Mouse (Mus musculus) bone marrow macrophage, adult 2 months (primary cell): Measurements from ENCODE around the gene Ptk7. TPM values are rescaled to one million over a fixed set of nuclear protein-coding genes. Genes with fewer than 3 reads are reported as not detected.

Experiments
- H3K27ac ChIP-seq: 2 replicates; pipeline ENCODE4 v1.5.1; 2012; ENCODE audit warnings: low read depth, low read length; ENCODE audit not compliant: insufficient read depth
- H3K4me1 ChIP-seq: 2 replicates; pipeline ENCODE4 v1.6.1; 2012; ENCODE audit warnings: low read length; ENCODE audit not compliant: control insufficient read depth, insufficient read depth
- H3K4me3 ChIP-seq: 2 replicates; pipeline ENCODE4 v1.5.1; 2012; ENCODE audit warnings: mild to moderate bottlenecking, low read length, moderate library complexity; ENCODE audit not compliant: insufficient read depth
- CTCF ChIP-seq: IDR thresholded peaks from 2 replicates; pipeline ENCODE4 v1.5.1; 2012; ENCODE audit warnings: low read depth, mild to moderate bottlenecking, low read length, moderate library complexity
- POLR2A ChIP-seq: IDR thresholded peaks from 2 replicates; pipeline ENCODE4 v1.6.1; 2012; ENCODE audit warnings: mild to moderate bottlenecking, low read depth, low read length, borderline replicate concordance
- polyA plus RNA-seq: library from polyadenylated mRNA; stranded (reverse); fragments of >200 nt; gene quantifications from 2 replicates; pipeline ENCODE4 v1.2.4, GENCODE M21; 2012; ENCODE audit not compliant: missing spikeins, insufficient read depth, insufficient read length

Ptk7 gene
- polyA plus RNA-seq, 1 experiment = 0.56 TPM

DNA sequence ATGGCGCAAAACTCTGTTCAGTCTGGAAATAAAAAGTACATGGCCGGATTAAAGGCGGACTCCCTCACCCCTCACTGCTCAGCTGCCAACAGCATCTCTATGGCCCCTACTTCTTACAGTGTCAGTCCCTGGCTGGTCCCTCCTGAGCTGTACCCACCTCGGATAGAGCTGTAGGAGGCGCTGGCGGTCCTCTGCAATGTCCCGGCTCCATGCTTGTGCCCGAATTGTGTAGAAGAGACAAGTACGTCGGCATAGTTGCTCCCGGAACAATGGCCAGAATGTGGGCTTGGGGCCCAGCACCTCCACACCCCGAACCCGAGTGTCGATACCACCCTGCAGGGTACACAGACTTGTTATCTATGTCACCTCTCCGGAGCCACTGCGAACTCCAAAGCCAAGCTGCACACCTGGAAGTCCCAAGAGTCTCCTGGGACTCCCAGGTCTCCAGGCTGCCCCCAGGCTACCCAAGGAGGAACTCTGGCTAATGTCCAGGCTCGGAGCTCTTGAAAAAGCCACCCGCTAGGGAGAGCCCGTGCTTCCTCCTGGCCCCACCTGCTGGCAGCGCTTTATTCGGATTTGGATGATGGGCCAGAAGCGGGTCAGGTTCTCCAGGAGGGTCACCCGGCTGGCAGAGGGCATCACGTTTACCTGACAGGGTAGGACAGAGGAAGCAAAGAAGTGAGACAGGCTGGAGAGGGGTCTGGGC is 107.2 kb downstream of the Ptk7 start:
- Histone ChIP-seq H3K4me1 (peaks cover 19% of the 10 kb centered on the region), H3K4me3 (no peak overlapping the region), H3K27ac (no peak overlapping the region)
- no peak for TF ChIP-seq CTCF
- TF ChIP-seq POLR2A = no peak

DNA sequence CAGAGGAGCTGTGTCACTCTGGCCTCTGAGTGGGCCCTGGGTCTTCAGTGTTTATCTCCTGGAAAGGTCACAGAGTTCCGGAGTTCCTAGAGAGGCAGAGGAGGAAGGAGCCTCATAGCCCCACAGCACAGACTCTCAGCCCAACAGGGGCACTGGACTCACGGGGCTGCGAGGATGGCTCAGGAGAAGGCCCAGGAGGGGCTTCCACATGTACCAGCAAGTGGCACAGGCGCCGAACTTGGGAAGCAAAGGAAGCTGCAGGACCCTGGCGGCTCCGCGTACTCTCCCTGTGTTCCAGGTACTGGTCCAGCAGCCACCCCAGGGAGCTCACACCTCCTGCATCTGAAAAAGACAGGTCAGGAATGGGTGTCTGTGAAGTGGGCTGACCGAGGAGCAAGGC is 108.1 kb downstream of the Ptk7 start:
- Histone ChIP-seq H3K27ac (peak overlapping the region; percentile 51; the same call in 1 of the 2 replicates), H3K4me1 (peaks cover 19% of the 10 kb centered on the region), H3K4me3 (peak overlapping the region; percentile 55)
- TF ChIP-seq POLR2A = no peak
- no peak for TF ChIP-seq CTCF

DNA sequence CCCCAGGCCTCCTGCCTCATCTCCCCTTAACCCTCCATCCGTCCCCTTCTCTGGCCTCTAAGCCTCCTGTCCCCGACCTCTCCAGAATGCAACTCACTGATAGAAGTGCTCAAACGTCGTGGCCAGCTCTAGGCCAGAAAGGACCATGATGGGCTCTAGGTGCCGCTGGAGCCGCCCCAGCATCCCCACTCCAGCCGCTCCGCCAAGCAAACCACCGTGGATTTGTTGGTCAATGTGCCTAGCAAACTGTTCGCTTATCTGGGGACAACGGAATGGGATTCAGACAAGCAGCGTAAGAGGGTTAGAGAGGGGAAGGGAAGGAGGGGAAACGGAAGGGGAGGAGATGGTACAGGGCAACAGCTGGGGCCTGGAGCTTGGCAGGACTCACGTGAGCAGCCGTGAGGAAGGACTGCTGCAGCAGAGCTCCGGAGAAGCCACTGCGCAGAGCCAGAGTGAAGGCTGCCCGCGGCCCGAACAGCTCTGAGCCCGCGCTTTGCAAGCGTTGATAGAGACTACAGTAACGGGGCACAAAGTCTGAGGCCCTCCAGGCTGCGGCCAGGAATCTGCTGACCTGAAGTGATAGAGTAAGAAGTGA is 108.8 kb downstream of the Ptk7 start:
- Histone ChIP-seq H3K27ac (peak overlapping the region; percentile 51), H3K4me3 (peak overlapping the region; percentile 55), H3K4me1 (peaks cover 19% of the 10 kb centered on the region)
- no peak for TF ChIP-seq POLR2A
- no peak for TF ChIP-seq CTCF

DNA sequence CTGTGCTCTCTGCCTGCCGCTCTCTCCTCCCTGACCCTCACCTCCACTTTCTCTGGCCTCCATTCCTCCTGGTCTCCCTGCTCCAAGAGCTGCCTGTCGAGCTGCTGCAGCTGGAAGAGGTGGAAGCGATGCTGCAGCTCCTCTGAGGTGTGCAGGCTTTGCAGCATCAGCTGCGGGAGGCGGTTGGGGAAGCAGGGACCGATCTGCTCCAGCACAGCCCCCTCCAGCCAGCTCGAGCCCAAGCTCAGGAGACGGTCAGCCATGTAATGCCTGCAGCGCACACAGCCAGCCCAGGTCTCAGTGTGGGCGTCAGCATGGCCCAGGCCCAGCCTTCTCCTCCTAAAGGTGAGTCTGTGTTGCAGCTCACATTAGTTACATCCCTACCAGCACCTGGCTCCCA is 109.3 kb downstream of the Ptk7 start:
- Histone ChIP-seq H3K27ac (no peak overlapping the region), H3K4me1 (peaks cover 19% of the 10 kb centered on the region), H3K4me3 (peak overlapping the region; percentile 55)
- TF ChIP-seq POLR2A (no peak), CTCF (no peak)

Other genes starting within 250 kb of the Ptk7 start
- gene Zfp318, start 245.8 kb downstream of the Ptk7 start, polyA plus RNA-seq = 21.7 and 26.2 TPM in 2 replicates
- not detected in 2 replicates for gene Crip3, start 200.6 kb downstream of the Ptk7 start, polyA plus RNA-seq
- gene Slc22a7, start 191.0 kb downstream of the Ptk7 start, polyA plus RNA-seq = not detected in 2 replicates
- gene Ttbk1, start 141.8 kb downstream of the Ptk7 start, polyA plus RNA-seq = not detected in 2 replicates
- gene Dnph1, start 132.8 kb downstream of the Ptk7 start, polyA plus RNA-seq = 5.7 and 9.0 TPM in 2 replicates
- gene Cul9, start 83.1 kb downstream of the Ptk7 start, polyA plus RNA-seq = 27.7 and 46.3 TPM in 2 replicates
- 28.9 and 44.2 TPM in 2 replicates for gene Srf, start 73.3 kb downstream of the Ptk7 start, polyA plus RNA-seq
- 45.3 and 48.8 TPM in 2 replicates for gene Klc4, start 16.5 kb upstream of the Ptk7 start, polyA plus RNA-seq
- gene Mrpl2, start 16.7 kb upstream of the Ptk7 start, polyA plus RNA-seq = 38.2 and 39.9 TPM in 2 replicates
- gene Cul7, start 20.8 kb upstream of the Ptk7 start, polyA plus RNA-seq = 14.5 and 15.4 TPM in 2 replicates
- gene Rrp36, start 44.8 kb upstream of the Ptk7 start, polyA plus RNA-seq = 25.8 and 27.7 TPM in 2 replicates
- gene Mea1, start 49.3 kb upstream of the Ptk7 start, polyA plus RNA-seq = 69.3 and 70.9 TPM in 2 replicates
- gene Klhdc3, start 51.4 kb upstream of the Ptk7 start, polyA plus RNA-seq = 50.3 and 52.9 TPM in 2 replicates
- gene Ppp2r5d, start 75.6 kb upstream of the Ptk7 start, polyA plus RNA-seq = 34.4 and 38.2 TPM in 2 replicates
- gene Pex6, start 82.0 kb upstream of the Ptk7 start, polyA plus RNA-seq = 26.6 and 27.8 TPM in 2 replicates
- gene Gnmt, start 99.7 kb upstream of the Ptk7 start, polyA plus RNA-seq = 1.2 TPM in 1 of 2 replicates, not detected in the other
- gene Cnpy3, start 122.7 kb upstream of the Ptk7 start, polyA plus RNA-seq = 134 and 146 TPM in 2 replicates
- gene Ptcra, start 134.2 kb upstream of the Ptk7 start, polyA plus RNA-seq = not detected in 2 replicates
- 6.1 and 7.2 TPM in 2 replicates for gene 2310039H08Rik, start 143.1 kb upstream of the Ptk7 start, polyA plus RNA-seq
- 75.3 and 83.5 TPM in 2 replicates for gene Rpl7l1, start 153.2 kb upstream of the Ptk7 start, polyA plus RNA-seq
- 11.3 and 11.8 TPM in 2 replicates for gene Bicral, start 229.0 kb upstream of the Ptk7 start, polyA plus RNA-seq